Mouse (Mus musculus): ENCODE results near the gene Slc30a3.
"Not testable (repeated sequence)": the region's sequence is repeated elsewhere in the genome, so short reads cannot be mapped to it uniquely, and the experiment has no call there.

The Slc30a3 gene

DNA sequence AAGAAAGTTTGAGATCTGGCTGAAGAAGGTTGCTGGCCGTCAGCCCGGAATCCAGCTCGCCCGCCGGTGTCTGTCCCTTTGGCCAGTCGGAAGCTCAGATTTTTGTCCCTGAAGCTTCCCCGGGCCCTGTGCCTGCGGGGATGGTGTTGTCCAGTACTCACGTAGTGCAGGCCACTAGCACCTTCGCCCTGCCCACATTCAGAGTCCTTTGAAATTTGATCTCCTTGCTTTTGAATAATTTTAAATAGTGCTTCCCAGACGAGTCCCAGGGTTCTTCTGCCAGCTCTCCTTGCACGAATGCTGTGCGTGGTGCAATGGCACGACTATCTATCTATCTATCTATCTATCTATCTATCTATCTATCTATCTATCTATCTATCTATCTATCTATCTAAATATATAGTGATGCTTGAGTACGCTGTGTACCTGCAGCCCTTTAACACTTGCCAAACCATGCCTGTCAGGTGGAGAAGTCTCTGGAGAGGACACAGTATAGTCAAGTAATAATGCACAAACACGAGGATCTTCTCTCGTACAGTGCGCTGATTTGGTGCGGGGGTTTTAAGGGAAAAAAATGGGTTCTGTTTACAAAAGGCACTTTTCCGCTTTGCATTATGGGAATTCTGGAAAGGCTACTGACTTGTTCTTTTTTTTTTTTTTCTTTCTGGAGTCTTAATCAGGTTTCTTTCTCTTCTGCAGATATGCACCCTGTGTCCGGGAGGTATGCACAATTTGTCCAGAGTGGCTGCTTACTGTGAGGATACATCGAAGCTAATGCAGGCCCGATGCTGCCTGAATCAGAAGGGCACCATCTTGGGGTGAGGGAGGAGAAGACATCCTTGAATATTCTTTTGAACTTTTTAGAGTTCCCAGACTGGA, 59.0 kb downstream of the Slc30a3 start, which contains the start of gene Slc5a6:
Slc5a6 (minus strand) TSS at position 162 of the 879 bp plus-strand sequence.
- DNase-seq (ENCODE audit: low spot score) = peak; percentile 58

DNA sequence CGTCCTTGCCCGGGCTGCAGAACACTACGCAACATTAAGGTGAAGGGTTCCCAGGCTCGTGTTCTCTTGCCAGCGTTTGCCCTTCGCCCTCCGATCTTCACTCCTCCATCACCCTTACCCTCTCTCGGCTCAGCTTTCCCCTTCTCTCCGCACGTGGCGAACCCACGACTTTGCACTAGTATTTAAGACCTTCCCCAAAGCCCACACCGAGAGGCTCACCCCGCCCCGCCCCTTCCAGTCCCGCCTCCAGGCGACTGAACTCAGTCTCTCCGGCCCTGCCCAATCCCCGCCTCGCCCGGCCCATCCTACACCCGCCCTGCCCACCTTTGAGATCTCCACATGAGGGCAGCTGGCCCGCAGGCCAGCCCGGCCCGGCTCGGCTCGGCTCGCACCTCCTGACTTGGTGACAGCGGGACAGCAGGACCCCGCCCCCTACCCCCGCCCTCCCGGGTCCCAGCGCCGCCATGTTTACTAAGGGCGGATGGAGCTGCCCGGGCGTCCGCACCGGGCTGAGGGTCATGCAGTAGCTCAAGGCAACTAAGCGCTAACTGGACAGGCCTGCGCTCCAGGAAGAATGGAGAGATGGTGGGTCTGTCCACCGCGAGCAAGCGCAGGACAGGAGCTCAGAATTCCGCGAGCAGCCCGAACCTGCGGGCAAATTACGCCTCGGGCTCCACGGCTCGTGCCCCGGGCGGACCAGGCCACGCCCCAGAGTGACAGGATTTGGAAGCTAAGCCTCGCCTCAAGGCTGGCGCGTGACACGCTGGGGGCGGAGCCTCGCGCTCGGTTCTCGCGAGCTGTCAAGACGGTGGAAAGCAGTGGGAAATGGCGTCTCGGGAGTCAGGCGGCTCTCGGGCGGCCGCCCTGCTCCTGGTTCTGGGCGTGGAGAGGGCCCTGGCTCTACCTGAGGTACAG, 59.9 kb downstream of the Slc30a3 start, which contains the start of gene Atraid:
Atraid (plus strand) TSS at position 465 of the 915 bp plus-strand sequence.
- peak; percentile 98 for DNase-seq (ENCODE audit: low spot score)

GRCm38 (mm10) chr5:31047074-31047473, 61.0 kb downstream of the Slc30a3 start:
- no peak for DNase-seq (ENCODE audit: low spot score)

DNA sequence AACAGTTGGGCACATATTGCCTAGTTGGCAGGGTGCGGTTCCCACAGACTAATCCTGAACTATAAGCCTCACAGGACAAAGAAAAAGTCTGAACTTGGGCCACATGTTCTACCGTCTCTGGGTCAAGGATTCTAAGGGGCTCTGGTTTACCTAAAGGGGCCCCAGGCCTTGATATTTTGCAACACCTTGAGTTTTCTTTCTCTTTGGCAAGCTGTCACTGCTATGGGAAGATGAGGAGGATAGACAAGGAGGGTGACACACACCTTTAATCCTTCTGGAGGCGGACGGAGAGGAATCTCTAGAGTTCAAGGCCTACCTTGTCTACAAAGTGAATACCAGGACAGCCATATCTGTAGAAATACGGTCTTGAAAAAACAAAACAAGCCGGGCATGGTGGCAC, 61.6 kb downstream of the Slc30a3 start:
- no peak for DNase-seq (ENCODE audit: low spot score)

GRCm38 (mm10) chr5:31038171-31038845, 69.7 kb downstream of the Slc30a3 start:
- DNase-seq (ENCODE audit: low spot score) = no peak

DNA sequence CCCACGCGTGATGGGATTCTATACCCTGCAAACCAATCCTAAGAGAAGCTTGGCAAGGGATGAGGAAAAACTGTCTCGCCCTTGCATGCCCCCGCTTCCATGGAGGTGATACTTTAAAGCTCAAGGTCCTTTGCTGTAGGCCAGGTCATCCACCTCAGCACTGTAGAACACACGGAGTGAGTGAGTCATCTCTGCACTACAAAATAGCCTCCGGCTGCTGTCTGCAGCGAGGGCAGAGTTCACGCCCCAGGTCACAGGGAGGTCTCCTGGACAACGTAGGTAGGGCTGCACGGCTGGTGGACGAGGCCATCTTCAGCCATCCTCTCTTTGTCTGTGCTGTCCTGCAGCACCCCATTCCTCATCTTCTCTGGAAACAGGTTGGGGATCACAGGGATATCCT, 71.5 kb downstream of the Slc30a3 start:
- not testable (repeated sequence) for DNase-seq (ENCODE audit: low spot score)
